Mouse (Mus musculus) midbrain, embryonic 16.5 days (tissue): ENCODE measurements at regions not wholly inside any gene's neighbourhood (a gene's known extent, or its start where the extent isn't known, plus 50 kb on each side); places are given as distances from the start of the nearest gene placed in this dataset.
"Not testable (repeated sequence)": the region's sequence is repeated elsewhere in the genome, so short reads cannot be mapped to it uniquely, and the experiment has no call there.

ENCODE experiments used
- ATAC-seq: fragments of 200-750 bp; cut with Nextera tagmentation; 2 replicates; pipeline ENCODE4 v1.8.0; 2017; ENCODE audit warnings: moderate TSS enrichment
- H3K27ac ChIP-seq: fragments of 300-500 bp; sonication (generic); 2 replicates; pipeline ENCODE4 v1.5.1; 2014; ENCODE audit warnings: mild to moderate bottlenecking, low read length, mixed read lengths
- H3K27me3 ChIP-seq: fragments of 300-500 bp; sonication (generic); 2 replicates; pipeline ENCODE4 v1.6.1; 2014; ENCODE audit warnings: low read depth, low read length, mixed read lengths; ENCODE audit not compliant: control insufficient read depth, insufficient read depth
- H3K36me3 ChIP-seq: fragments of 300-500 bp; sonication (generic); 2 replicates; pipeline ENCODE4 v1.6.1; 2014; ENCODE audit warnings: mild to moderate bottlenecking, low read length, moderate library complexity, mixed read lengths; ENCODE audit not compliant: control insufficient read depth, insufficient read depth
- H3K4me1 ChIP-seq: fragments of 300-500 bp; sonication (generic); 2 replicates; pipeline ENCODE4 v1.6.1; 2014; ENCODE audit warnings: mild to moderate bottlenecking, low read length, mixed read lengths; ENCODE audit not compliant: control insufficient read depth, insufficient read depth
- H3K4me2 ChIP-seq: fragments of 300-500 bp; sonication (generic); 2 replicates; pipeline ENCODE4 v1.6.1; 2014; ENCODE audit warnings: mild to moderate bottlenecking, low read length, mixed read lengths
- H3K4me3 ChIP-seq: fragments of 300-500 bp; sonication (generic); 2 replicates; pipeline ENCODE4 v1.5.1; 2014; ENCODE audit warnings: low read depth, mild to moderate bottlenecking, low read length, moderate library complexity, mixed read lengths
- H3K9ac ChIP-seq: fragments of 300-500 bp; sonication (generic); 2 replicates; pipeline ENCODE4 v1.6.1; 2014; ENCODE audit warnings: low read depth, low read length, mixed read lengths
- H3K9me3 ChIP-seq: fragments of 300-500 bp; sonication (generic); replicated peaks from 2 replicates; pipeline ENCODE4 v1.6.1; 2014; ENCODE audit warnings: mild to moderate bottlenecking, low read length, mixed read lengths; ENCODE audit not compliant: control insufficient read depth, poor library complexity, severe bottlenecking
- WGBS: fragments of 180-500 bp; shearing (Covaris S2); extraction: QIAGEN DNeasy Blood & Tissue Kit; methylation state at CpG from one replicate; pipeline ENCODE4 v1.1.7; 2014; 5-methylcytosine and 5-hydroxymethylcytosine counted together

DNA sequence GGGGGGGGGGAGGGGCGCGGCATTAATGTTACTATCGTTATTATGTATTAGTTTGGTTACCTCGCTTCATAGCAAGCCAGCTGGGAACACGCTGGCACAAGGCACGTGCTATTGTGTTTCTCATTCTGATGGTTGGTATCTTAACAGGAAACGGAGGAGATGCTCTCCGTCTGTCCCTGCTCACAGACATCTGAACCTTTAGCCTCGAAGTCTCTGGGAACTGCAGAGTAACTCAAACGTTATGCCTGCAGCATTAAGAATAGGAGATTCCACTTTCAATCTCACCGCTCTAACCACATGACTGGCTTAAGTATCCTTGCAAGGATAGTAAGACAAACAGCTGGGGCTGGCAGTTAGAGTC lies 80.0 kb downstream of the Nfkbiz start:
- H3K36me3 ChIP-seq = no peaks in the 10 kb centered on the region
- no peaks in the 10 kb centered on the region for H3K4me1 ChIP-seq
- no peak overlapping the region for H3K4me2 ChIP-seq
- no peak overlapping the region for H3K4me3 ChIP-seq
- H3K9me3 ChIP-seq = no peaks in the 10 kb centered on the region
- H3K9ac ChIP-seq = no peak overlapping the region
- H3K27me3 ChIP-seq = no peaks in the 10 kb centered on the region
- no peak for ATAC-seq
- no peak overlapping the region for H3K27ac ChIP-seq
- 80% methylated on average over 11 of the region's 11 CpGs for WGBS

DNA sequence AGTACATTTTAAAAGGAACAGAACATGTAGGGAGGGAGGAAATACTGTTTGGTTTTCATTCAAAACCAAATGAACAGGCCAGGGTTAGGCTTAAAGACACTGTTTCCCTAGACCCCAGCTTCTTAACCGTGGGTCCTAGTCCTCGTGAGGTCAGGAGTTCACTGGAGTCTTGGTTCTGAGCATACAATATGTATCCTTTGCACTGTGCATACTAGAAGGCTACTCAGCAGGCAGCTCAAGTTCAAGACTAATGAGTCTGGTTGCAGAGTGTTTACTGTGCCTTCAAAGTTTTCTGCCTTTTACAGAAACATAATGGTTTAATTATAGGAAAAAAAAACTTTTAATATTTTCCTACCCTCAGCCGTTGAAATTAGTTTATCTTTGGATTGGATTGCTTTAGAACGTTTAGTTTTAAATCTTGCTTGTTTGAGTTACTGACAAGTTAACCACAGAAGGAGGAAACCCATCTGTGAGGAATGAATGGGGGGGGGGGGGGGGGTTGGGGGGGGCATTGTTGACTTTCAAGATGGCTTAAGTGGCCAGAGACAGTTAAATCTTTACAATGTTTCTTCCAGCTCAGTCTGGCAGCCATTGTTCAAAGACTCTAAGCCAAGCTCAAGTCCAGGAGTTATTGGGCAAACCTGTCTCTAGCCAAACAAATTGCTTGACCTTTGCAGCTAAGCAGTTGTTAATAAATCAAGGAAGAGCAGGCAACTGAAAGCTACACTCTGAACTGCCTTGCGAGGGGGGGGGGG lies 80.6 kb downstream of the Nfkbiz start:
- no peak overlapping the region for H3K4me2 ChIP-seq
- WGBS = 73% methylated on average over 5 of the region's 5 CpGs
- no peak overlapping the region for H3K27ac ChIP-seq
- no peaks in the 10 kb centered on the region for H3K9me3 ChIP-seq
- no peak overlapping the region for H3K4me3 ChIP-seq
- H3K36me3 ChIP-seq = no peaks in the 10 kb centered on the region
- H3K27me3 ChIP-seq = no peaks in the 10 kb centered on the region
- no peaks in the 10 kb centered on the region for H3K4me1 ChIP-seq
- ATAC-seq = no peak
- no peak overlapping the region for H3K9ac ChIP-seq

DNA sequence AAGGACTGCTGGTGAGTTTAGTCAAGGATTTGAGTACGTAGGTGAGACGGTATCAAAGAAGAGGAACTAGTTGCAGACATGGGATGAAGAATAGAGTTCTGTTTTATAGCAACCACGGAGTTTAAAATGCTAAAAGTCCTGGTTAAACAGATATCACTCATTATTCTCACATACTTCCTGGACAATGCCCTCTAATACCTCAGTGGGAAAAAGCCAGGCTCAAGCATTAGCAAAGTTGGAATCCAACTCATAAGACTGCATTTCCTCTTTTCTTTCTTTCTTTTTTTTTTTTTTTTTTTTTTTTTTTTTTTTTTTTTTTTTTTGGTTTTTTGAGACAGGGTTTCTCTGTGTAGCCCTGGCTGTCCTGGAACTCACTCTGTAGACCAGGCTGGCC lies 81.3 kb downstream of the Nfkbiz start:
- not testable (repeated sequence) for H3K27ac ChIP-seq, ATAC-seq, H3K36me3 ChIP-seq, H3K4me1 ChIP-seq, H3K9me3 ChIP-seq, H3K27me3 ChIP-seq, H3K4me3 ChIP-seq, H3K9ac ChIP-seq, H3K4me2 ChIP-seq
- WGBS = 89% methylated on average over 3 of the region's 3 CpGs

DNA sequence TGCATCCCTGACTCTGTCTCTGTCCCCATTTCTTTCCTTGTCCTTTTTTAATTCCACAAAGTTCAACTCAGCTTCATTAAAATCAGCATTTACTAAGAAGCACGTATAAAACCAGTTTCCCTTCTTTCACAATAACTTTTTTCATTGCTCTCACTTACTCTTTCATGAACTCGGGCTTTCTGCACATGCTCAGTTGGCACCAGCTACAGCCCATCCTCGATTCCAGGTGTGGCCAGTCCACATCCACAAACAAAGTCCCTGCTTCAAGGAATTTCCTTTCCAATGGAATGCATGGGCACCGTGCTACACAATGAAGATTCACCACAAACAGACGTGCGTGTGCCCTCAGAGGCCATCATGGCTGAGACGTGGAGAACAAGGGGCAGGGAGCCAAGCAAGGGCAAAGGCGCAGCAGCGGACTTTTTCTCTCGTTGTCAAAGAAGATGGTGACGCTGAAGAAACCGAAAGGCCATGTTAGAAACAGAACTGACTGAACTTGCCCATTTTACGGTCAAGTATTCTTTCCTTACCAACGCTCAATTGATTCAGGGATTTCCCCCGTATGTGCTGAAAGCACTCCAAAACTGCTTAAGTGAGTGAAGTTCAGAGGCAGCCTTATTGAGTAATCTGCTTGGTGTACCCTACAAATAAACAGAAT lies 81.8 kb downstream of the Nfkbiz start:
- 91% methylated on average over 15 of the region's 15 CpGs for WGBS
- no peak for ATAC-seq
- H3K27me3 ChIP-seq = no peaks in the 10 kb centered on the region
- H3K36me3 ChIP-seq = no peaks in the 10 kb centered on the region
- H3K4me2 ChIP-seq = no peak overlapping the region
- H3K4me1 ChIP-seq = no peaks in the 10 kb centered on the region
- H3K9ac ChIP-seq = no peak overlapping the region
- no peaks in the 10 kb centered on the region for H3K9me3 ChIP-seq
- H3K4me3 ChIP-seq = no peak overlapping the region
- no peak overlapping the region for H3K27ac ChIP-seq

DNA sequence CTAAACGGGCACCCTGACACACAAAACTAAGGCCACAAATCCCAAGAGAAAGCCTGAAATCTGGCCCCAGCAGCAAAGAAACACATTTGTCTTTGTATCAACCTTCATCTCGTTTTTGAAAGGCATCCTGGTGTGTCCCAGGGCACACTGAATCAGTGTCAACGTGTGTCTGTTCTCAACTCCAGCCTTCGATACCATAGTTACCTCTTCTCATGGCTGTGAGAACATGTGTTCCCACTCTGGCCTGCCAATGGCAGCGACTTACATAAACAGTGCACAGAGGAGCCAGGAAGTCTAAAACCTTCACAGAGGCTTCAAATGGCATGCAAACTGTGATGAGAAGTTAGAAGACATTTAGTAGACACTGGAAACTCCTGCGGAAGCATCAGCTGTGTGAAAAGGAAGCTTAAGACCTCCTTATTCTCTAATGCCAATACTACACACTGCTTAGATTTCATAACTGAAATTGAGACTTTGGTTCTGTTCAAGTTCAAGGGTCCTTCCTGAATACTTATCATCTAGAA lies 83.3 kb downstream of the Nfkbiz start:
- Histone ChIP-seq H3K4me3 (no peak overlapping the region), H3K27ac (no peak overlapping the region), H3K36me3 (no peaks in the 10 kb centered on the region), H3K4me2 (no peak overlapping the region), H3K9me3 (no peaks in the 10 kb centered on the region), H3K4me1 (no peaks in the 10 kb centered on the region), H3K9ac (no peak overlapping the region), H3K27me3 (no peaks in the 10 kb centered on the region)
- 81% methylated on average over 6 of the region's 6 CpGs for WGBS
- no peak for ATAC-seq

DNA sequence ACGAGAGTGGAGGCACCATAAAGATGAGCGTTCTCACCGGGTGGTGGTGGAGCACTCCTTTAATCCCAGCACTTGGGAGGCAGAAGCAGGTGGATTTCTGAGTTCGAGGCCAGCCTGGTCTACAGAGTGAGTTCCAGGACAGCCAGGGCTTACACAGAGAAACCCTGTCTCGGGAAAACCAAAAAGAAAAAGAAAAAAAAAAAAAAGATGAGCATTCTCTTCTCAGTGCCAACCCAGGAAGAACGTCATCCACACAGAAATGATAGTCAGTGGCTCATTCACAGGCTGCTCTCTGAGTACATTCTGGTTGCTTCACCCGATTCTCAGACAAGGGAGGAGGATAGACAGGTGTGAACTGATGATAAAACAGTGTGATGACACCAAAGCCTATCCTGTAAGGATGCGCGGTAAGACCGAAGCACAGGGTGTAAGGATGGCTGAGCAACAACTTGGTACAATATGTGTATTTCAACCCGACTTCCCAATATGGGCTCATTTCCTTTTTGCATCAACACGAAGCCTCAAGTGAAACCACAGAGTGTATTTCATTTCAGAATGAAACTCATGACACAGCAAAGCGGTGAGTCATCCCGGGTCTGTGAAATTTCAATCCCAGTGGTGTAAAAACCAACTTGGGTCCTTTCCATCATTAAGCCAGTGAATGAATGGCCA lies 84.5 kb downstream of the Nfkbiz start:
- WGBS = 90% methylated on average over 14 of the region's 14 CpGs
- Histone ChIP-seq H3K4me3 (no peak overlapping the region), H3K4me2 (no peak overlapping the region)

DNA sequence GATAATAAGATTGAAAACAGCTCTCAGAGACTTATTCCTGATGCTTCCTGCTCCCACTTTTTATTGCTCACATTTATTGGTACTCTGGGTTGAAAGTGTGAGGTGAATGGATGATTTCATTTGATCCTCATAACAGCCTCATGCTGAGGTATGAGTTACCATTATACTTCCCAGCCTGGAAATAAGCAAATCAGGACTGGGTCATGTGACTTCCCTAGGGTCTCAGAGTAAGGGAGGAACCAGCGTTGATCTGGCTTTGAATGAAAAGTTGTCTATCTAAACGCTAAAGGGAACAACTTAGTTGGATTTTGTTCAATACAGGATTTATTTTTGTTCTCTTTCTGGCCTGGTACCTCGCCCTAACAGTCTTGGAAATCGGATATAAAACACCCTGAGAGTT lies 85.3 kb downstream of the Nfkbiz start:
- Histone ChIP-seq H3K9ac (no peak overlapping the region), H3K4me1 (no peaks in the 10 kb centered on the region), H3K27ac (no peak overlapping the region), H3K4me3 (no peak overlapping the region), H3K36me3 (no peaks in the 10 kb centered on the region), H3K9me3 (no peaks in the 10 kb centered on the region), H3K27me3 (no peaks in the 10 kb centered on the region), H3K4me2 (no peak overlapping the region)
- no peak for ATAC-seq
- 77% methylated on average over 4 of the region's 4 CpGs for WGBS

More for the DNA sequence above, 84.5 kb downstream of the Nfkbiz start:
- Histone ChIP-seq H3K9ac (no peak overlapping the region), H3K27me3 (no peaks in the 10 kb centered on the region), H3K9me3 (no peaks in the 10 kb centered on the region), H3K27ac (no peak overlapping the region), H3K4me1 (no peaks in the 10 kb centered on the region), H3K36me3 (no peaks in the 10 kb centered on the region)
- ATAC-seq = no peak

DNA sequence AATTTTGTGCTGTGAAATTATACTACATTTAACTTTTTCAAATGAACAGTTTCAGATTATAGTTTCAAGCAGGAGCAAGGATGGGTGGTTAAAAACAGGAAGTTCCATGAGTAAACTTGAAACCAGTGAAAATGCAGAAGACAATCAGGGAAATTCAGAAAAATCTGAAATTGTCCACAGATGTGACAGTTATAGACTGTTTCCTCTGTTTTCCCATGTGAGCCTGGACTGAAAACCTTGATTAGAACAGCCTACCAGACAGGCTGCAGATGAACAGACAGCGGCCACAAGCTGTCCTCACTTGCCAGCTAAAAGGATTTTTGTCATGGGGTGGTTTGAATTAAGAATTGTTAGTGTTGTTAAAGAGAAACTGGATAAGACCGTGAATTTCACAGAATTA lies 91.4 kb downstream of the Nfkbiz start:
- H3K4me1 ChIP-seq = no peaks in the 10 kb centered on the region
- ATAC-seq = no peak
- no peaks in the 10 kb centered on the region for H3K9me3 ChIP-seq
- no peak overlapping the region for H3K4me3 ChIP-seq
- no peaks in the 10 kb centered on the region for H3K36me3 ChIP-seq
- 65% methylated on average over 2 of the region's 2 CpGs for WGBS
- H3K27ac ChIP-seq = no peak overlapping the region
- no peak overlapping the region for H3K9ac ChIP-seq
- H3K27me3 ChIP-seq = no peaks in the 10 kb centered on the region
- H3K4me2 ChIP-seq = no peak overlapping the region

DNA sequence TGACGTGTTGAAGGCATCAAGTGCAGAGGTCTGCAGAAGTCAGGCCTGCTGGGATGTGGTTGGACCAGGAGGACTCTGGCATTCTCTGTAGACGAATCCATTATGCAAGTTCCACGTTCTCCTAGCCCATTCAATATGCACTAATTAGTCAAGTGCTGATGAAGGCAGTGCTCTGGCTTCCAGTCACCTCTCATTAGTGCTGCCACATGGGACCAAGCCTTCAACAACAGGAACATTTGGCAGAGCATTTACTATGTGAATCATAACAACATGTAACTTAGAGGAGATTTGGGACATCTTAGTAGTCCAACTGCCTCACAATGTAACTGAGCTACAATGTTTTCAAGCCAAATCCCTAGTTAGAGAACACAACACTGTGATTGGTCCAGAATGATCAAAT lies 92.5 kb downstream of the Nfkbiz start:
- H3K27me3 ChIP-seq = no peaks in the 10 kb centered on the region
- no peak overlapping the region for H3K9ac ChIP-seq
- H3K36me3 ChIP-seq = no peaks in the 10 kb centered on the region
- H3K4me3 ChIP-seq = no peak overlapping the region
- H3K9me3 ChIP-seq = no peaks in the 10 kb centered on the region
- H3K4me2 ChIP-seq = no peak overlapping the region
- H3K27ac ChIP-seq = no peak overlapping the region
- no peak for ATAC-seq
- 60% methylated on average over 3 of the region's 3 CpGs for WGBS
- no peaks in the 10 kb centered on the region for H3K4me1 ChIP-seq
